Mouse (Mus musculus): ENCODE measurements around the gene Itpr3. TPM values are rescaled to one million over a fixed set of nuclear protein-coding genes. Genes with fewer than 3 reads are reported as not detected.

Gene Itpr3
- polyA plus RNA-seq, 1 experiment from 2014 or later: 6.1 TPM

GRCm38 (mm10) chr17:27017564-27018499, 39.3 kb upstream of the Itpr3 start:
- 9% methylated on average over 34 of the region's 34 CpGs for WGBS
- peak; percentile 62; the same call in 1 of the 2 replicates for ATAC-seq
- H3K36me3 ChIP-seq (ENCODE audit: control insufficient read depth, insufficient read depth): peaks cover 33% of the 10 kb centered on the region
- 0 out of 2 replicates have a peak, but pooled peaks cover 4% of the 10 kb centered on the region for H3K4me1 ChIP-seq (replicated peaks; ENCODE audit: control insufficient read depth, insufficient read depth, low read length)
- H3K4me2 ChIP-seq (replicated peaks; ENCODE audit: low read depth): peak overlapping the region; percentile 70
- H3K4me3 ChIP-seq (ENCODE audit: low read depth, low read length): peak overlapping the region; percentile 45
- H3K9me3 ChIP-seq (ENCODE audit: control insufficient read depth): no peaks in the 10 kb centered on the region
- no peak overlapping the region for H3K27ac ChIP-seq (ENCODE audit: low read depth, low read length)
- no peaks in the 10 kb centered on the region for H3K27me3 ChIP-seq (replicated peaks; ENCODE audit: control insufficient read depth, insufficient read depth, low read length)
- TF ChIP-seq CTCF (IDR thresholded peaks at IDR 0.05; ENCODE audit: low read depth): no peak
- peak overlapping the region; percentile 50 for H3K9ac ChIP-seq (ENCODE audit: low read depth, low read length)

- 42% methylated on average over 12 of the region's 12 CpGs for WGBS
- Histone ChIP-seq H3K4me2 (replicated peaks; ENCODE audit: low read depth) (peak overlapping the region; percentile 70), H3K4me3 (ENCODE audit: low read depth, low read length) (peak overlapping the region; percentile 45), H3K4me1 (replicated peaks; ENCODE audit: control insufficient read depth, insufficient read depth, low read length) (0 out of 2 replicates have a peak, but pooled peaks cover 4% of the 10 kb centered on the region), H3K27me3 (replicated peaks; ENCODE audit: control insufficient read depth, insufficient read depth, low read length) (no peaks in the 10 kb centered on the region), H3K9ac (ENCODE audit: low read depth, low read length) (no peak overlapping the region), H3K36me3 (ENCODE audit: control insufficient read depth, insufficient read depth) (peaks cover 40% of the 10 kb centered on the region), H3K27ac (ENCODE audit: low read depth, low read length) (no peak overlapping the region), H3K9me3 (ENCODE audit: control insufficient read depth) (no peaks in the 10 kb centered on the region)
- ATAC-seq: no peak
- TF ChIP-seq CTCF (IDR thresholded peaks at IDR 0.05; ENCODE audit: low read depth): no peak
Measured at GRCm38 (mm10) chr17:27018555-27019196, 38.4 kb upstream of the Itpr3 start.

GRCm38 (mm10) chr17:27021076-27021475, 36.0 kb upstream of the Itpr3 start:
- no peaks in the 10 kb centered on the region for H3K9me3 ChIP-seq (ENCODE audit: control insufficient read depth)
- no peak overlapping the region for H3K4me2 ChIP-seq (replicated peaks; ENCODE audit: low read depth)
- no peak for TF ChIP-seq CTCF (IDR thresholded peaks at IDR 0.05; ENCODE audit: low read depth)
- H3K9ac ChIP-seq (ENCODE audit: low read depth, low read length): no peak overlapping the region
- no peak overlapping the region for H3K27ac ChIP-seq (ENCODE audit: low read depth, low read length)
- ATAC-seq: no peak
- H3K4me3 ChIP-seq (ENCODE audit: low read depth, low read length): no peak overlapping the region
- WGBS: 89% methylated on average over 14 of the region's 14 CpGs
- 0 out of 2 replicates have a peak, but pooled peaks cover 4% of the 10 kb centered on the region for H3K4me1 ChIP-seq (replicated peaks; ENCODE audit: control insufficient read depth, insufficient read depth, low read length)
- peaks cover 61% of the 10 kb centered on the region for H3K36me3 ChIP-seq (ENCODE audit: control insufficient read depth, insufficient read depth)
- no peaks in the 10 kb centered on the region for H3K27me3 ChIP-seq (replicated peaks; ENCODE audit: control insufficient read depth, insufficient read depth, low read length)

- H3K4me2 ChIP-seq (replicated peaks; ENCODE audit: low read depth): no peak overlapping the region
- H3K9me3 ChIP-seq (ENCODE audit: control insufficient read depth): no peaks in the 10 kb centered on the region
- no peak for TF ChIP-seq CTCF (IDR thresholded peaks at IDR 0.05; ENCODE audit: low read depth)
- no peak for ATAC-seq
- no peaks in the 10 kb centered on the region for H3K27me3 ChIP-seq (replicated peaks; ENCODE audit: control insufficient read depth, insufficient read depth, low read length)
- H3K9ac ChIP-seq (ENCODE audit: low read depth, low read length): no peak overlapping the region
- no peak overlapping the region for H3K27ac ChIP-seq (ENCODE audit: low read depth, low read length)
- 0 out of 2 replicates have a peak, but pooled peaks cover 4% of the 10 kb centered on the region for H3K4me1 ChIP-seq (replicated peaks; ENCODE audit: control insufficient read depth, insufficient read depth, low read length)
- no peak overlapping the region for H3K4me3 ChIP-seq (ENCODE audit: low read depth, low read length)
- 88% methylated on average over 9 of the region's 9 CpGs for WGBS
- H3K36me3 ChIP-seq (ENCODE audit: control insufficient read depth, insufficient read depth): peaks cover 61% of the 10 kb centered on the region
Measured at GRCm38 (mm10) chr17:27021736-27022135, 35.4 kb upstream of the Itpr3 start.

GRCm38 (mm10) chr17:27023342-27023741, 33.8 kb upstream of the Itpr3 start:
- Histone ChIP-seq H3K36me3 (ENCODE audit: control insufficient read depth, insufficient read depth) (peaks cover 61% of the 10 kb centered on the region), H3K9me3 (ENCODE audit: control insufficient read depth) (no peaks in the 10 kb centered on the region), H3K4me1 (replicated peaks; ENCODE audit: control insufficient read depth, insufficient read depth, low read length) (no peaks in the 10 kb centered on the region), H3K27me3 (replicated peaks; ENCODE audit: control insufficient read depth, insufficient read depth, low read length) (no peaks in the 10 kb centered on the region), H3K4me3 (ENCODE audit: low read depth, low read length) (no peak overlapping the region), H3K4me2 (replicated peaks; ENCODE audit: low read depth) (no peak overlapping the region), H3K27ac (ENCODE audit: low read depth, low read length) (no peak overlapping the region), H3K9ac (ENCODE audit: low read depth, low read length) (no peak overlapping the region)
- no peak for TF ChIP-seq CTCF (IDR thresholded peaks at IDR 0.05; ENCODE audit: low read depth)
- 86% methylated on average over 4 of the region's 4 CpGs for WGBS
- no peak for ATAC-seq

- Histone ChIP-seq H3K4me1 (replicated peaks; ENCODE audit: control insufficient read depth, insufficient read depth, low read length) (no peaks in the 10 kb centered on the region), H3K27me3 (replicated peaks; ENCODE audit: control insufficient read depth, insufficient read depth, low read length) (no peaks in the 10 kb centered on the region), H3K9me3 (ENCODE audit: control insufficient read depth) (no peaks in the 10 kb centered on the region), H3K36me3 (ENCODE audit: control insufficient read depth, insufficient read depth) (peaks cover 52% of the 10 kb centered on the region), H3K9ac (ENCODE audit: low read depth, low read length) (no peak overlapping the region), H3K27ac (ENCODE audit: low read depth, low read length) (peak overlapping the region; percentile 46), H3K4me2 (replicated peaks; ENCODE audit: low read depth) (no peak overlapping the region), H3K4me3 (ENCODE audit: low read depth, low read length) (no peak overlapping the region)
- no peak for TF ChIP-seq CTCF (IDR thresholded peaks at IDR 0.05; ENCODE audit: low read depth)
- 77% methylated on average over 17 of the region's 17 CpGs for WGBS
- peak; percentile 15; the same call in 1 of the 2 replicates for ATAC-seq
Measured at GRCm38 (mm10) chr17:27025326-27025902, 31.7 kb upstream of the Itpr3 start.

All from intestine, postnatal 0 days (tissue).